Mouse (Mus musculus): ENCODE measurements around the gene Asb5. TPM values are rescaled to one million over a fixed set of nuclear protein-coding genes. Genes with fewer than 3 reads are reported as not detected.

Gene Asb5
- total and polyA plus RNA-seq, 3 experiments: not detected

DNA sequence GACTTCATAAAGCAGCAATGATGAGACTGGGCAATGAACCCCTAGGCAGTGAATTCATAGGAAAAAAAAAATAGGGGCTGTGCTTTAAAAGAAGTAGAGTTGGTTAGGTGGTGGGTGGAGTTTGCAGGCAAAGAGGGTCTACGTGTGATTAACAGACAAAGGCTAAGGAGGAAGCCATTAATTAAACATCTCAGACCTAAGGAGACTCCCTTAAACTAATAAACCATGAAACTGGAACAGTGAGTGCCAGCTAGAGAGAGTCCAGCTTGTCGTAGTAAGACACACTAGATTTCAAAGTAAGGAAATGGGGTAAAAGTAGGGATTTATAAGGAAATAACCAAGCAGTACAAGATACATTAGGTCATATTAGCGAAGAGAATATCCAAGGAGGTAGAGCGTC is 40.9 kb upstream of the Asb5 start:
- H3K4me1 ChIP-seq (ENCODE audit: control insufficient read depth in 1 of 2, insufficient read depth in 2 of 2): peaks cover 0 to under 1% of the 10 kb centered on the region in 2 experiments; a peak in 2 of 4 replicates
- no peaks in the 10 kb centered on the region for H3K9me3 ChIP-seq (replicated peaks; ENCODE audit: low read length)
- dilution Hi-C loops (cut with MboI; ENCODE audit: extremely low pct_ligation_motif_present, extremely low pct_unique_long_range_greater_than_20kb, low sequenced_read_pairs) (no loop called here), in situ Hi-C loops (cut with MboI; ENCODE audit: low pct_ligation_motif_present, low pct_unique_long_range_greater_than_20kb, low sequenced_read_pairs) (loop anchor here (25.0 kb wide), 1 partner anchor 626 kb away; no protein-coding TSS in a partner anchor)
- H3K4me2 ChIP-seq (ENCODE audit: insufficient read depth, low read depth, poor library complexity, severe bottlenecking): no peak overlapping the region
- H3K9ac ChIP-seq (ENCODE audit: insufficient read depth, low read depth): no peak overlapping the region
- TF ChIP-seq JUN (IDR thresholded peaks at IDR 0.05; ENCODE audit: insufficient read depth, low read depth, low read length) (no peak), GABPA (IDR thresholded peaks at IDR 0.05; ENCODE audit: insufficient replicate concordance, low read depth, low read length) (no peak), UBTF (IDR thresholded peaks at IDR 0.05; ENCODE audit: low read depth, low read length) (no peak), CHD1 (IDR thresholded peaks at IDR 0.05; ENCODE audit: low read depth, low read length) (no peak), ZNF384 (IDR thresholded peaks at IDR 0.05; ENCODE audit: low read depth, low read length) (no peak), USF1 (IDR thresholded peaks at IDR 0.05; ENCODE audit: low read depth, low read length) (no peak), ZMIZ1 (IDR thresholded peaks at IDR 0.05; ENCODE audit: low read depth, low read length) (no peak), SMC3 (IDR thresholded peaks at IDR 0.05; ENCODE audit: low read depth, low read length) (no peak), MEF2A (IDR thresholded peaks at IDR 0.05; ENCODE audit: borderline replicate concordance, low read depth, low read length) (no peak), PAX5 (IDR thresholded peaks at IDR 0.05; ENCODE audit: low read length) (no peak), CHD2 (IDR thresholded peaks at IDR 0.05; ENCODE audit: low read length) (no peak), IRF4 (IDR thresholded peaks at IDR 0.05; ENCODE audit: low read depth, low read length) (no peak), RCOR1 (conservative IDR thresholded peaks at IDR 0.05; ENCODE audit: low read depth, low read length) (no peak), MAX (IDR thresholded peaks at IDR 0.05; ENCODE audit: low read length) (no peak), USF2 (conservative IDR thresholded peaks at IDR 0.05; ENCODE audit: low read depth, low read length) (no peak)
- H3K36me3 ChIP-seq (replicated peaks in 1 of 2; ENCODE audit: control insufficient read depth in 1 of 2, insufficient read depth in 1 of 2, low read length in 1 of 2): no peaks in the 10 kb centered on the region
- no peaks in the 10 kb centered on the region for H3K27me3 ChIP-seq (replicated peaks)
- H3K27ac ChIP-seq (ENCODE audit: insufficient read depth, low read depth): no peak overlapping the region
- no peak overlapping the region for H3K4me3 ChIP-seq (replicated peaks in 1 of 3; ENCODE audit: low read depth in 2 of 3, low read length in 2 of 3, poor library complexity in 1 of 3)
- H3K79me2 ChIP-seq (replicated peaks; ENCODE audit: control insufficient read depth, extremely low read depth, insufficient read depth, poor library complexity, severe bottlenecking): no peaks in the 10 kb centered on the region
- no peak for DNase-seq (ENCODE audit: extremely low read depth)

DNA sequence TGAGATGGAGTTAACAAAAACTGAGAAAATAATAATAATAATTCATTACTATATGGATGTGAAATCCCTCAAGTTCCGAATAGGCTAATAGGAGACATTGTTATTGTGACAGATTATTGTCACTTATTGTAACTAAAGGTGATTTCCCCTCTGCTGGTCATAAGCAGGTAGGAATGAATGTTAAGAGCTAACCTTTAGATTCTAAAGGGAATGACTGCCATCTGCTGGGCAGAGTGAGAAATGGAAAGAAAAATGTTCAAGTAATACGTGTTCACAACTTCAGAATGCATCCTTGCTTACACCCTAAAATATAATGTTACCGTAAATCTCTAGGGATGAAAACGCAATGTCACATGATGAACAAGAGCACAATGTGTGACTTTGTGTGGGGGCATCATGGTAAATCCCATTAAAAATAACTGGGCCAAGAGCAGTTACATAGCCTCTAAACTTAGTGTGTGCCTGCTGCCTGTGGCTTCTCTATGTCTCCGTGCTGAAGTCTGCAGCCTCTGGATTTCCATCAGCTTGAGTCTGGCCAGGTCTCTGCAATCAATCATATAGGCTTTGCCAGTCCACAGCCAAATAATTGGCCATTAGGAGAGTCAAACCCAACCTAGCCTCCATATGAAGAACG is 38.2 kb upstream of the Asb5 start:
- Histone ChIP-seq H3K9me3 (replicated peaks; ENCODE audit: low read length) (no peaks in the 10 kb centered on the region), H3K27me3 (replicated peaks) (no peaks in the 10 kb centered on the region), H3K79me2 (replicated peaks; ENCODE audit: control insufficient read depth, extremely low read depth, insufficient read depth, poor library complexity, severe bottlenecking) (no peaks in the 10 kb centered on the region), H3K9ac (ENCODE audit: insufficient read depth, low read depth) (no peak overlapping the region), H3K4me3 (replicated peaks in 1 of 3; ENCODE audit: low read depth in 2 of 3, low read length in 2 of 3, poor library complexity in 1 of 3) (no peak overlapping the region), H3K27ac (ENCODE audit: insufficient read depth, low read depth) (no peak overlapping the region), H3K36me3 (replicated peaks in 1 of 2; ENCODE audit: control insufficient read depth in 1 of 2, insufficient read depth in 1 of 2, low read length in 1 of 2) (no peaks in the 10 kb centered on the region), H3K4me1 (ENCODE audit: control insufficient read depth in 1 of 2, insufficient read depth in 2 of 2) (peaks cover 0 to 7% of the 10 kb centered on the region in 2 experiments; a peak in 2 of 4 replicates), H3K4me2 (ENCODE audit: insufficient read depth, low read depth, poor library complexity, severe bottlenecking) (no peak overlapping the region)
- dilution Hi-C loops (cut with MboI; ENCODE audit: extremely low pct_ligation_motif_present, extremely low pct_unique_long_range_greater_than_20kb, low sequenced_read_pairs) (no loop called here), in situ Hi-C loops (cut with MboI; ENCODE audit: low pct_ligation_motif_present, low pct_unique_long_range_greater_than_20kb, low sequenced_read_pairs) (loop anchor here (25.0 kb wide), 1 partner anchor 629 kb away; no protein-coding TSS in a partner anchor)
- TF ChIP-seq SMC3 (IDR thresholded peaks at IDR 0.05; ENCODE audit: low read depth, low read length) (peak; percentile 83), USF1 (IDR thresholded peaks at IDR 0.05; ENCODE audit: low read depth, low read length) (no peak), CTCF (conservative IDR thresholded peaks at IDR 0.05 in 1 of 2, IDR thresholded peaks at IDR 0.05 in 1 of 2; ENCODE audit: low read depth in 2 of 2, low read length in 2 of 2) (peak; percentile 43 to 95; a peak in 3 of 4 replicates), ZKSCAN1 (IDR thresholded peaks at IDR 0.05; ENCODE audit: borderline replicate concordance, low read depth, low read length) (no peak), GABPA (IDR thresholded peaks at IDR 0.05; ENCODE audit: insufficient replicate concordance, low read depth, low read length) (no peak), MAZ (IDR thresholded peaks at IDR 0.05; ENCODE audit: low read depth, low read length) (no peak), ZMIZ1 (IDR thresholded peaks at IDR 0.05; ENCODE audit: low read depth, low read length) (no peak), ZNF384 (IDR thresholded peaks at IDR 0.05; ENCODE audit: low read depth, low read length) (no peak), MAFK (IDR thresholded peaks at IDR 0.05; ENCODE audit: insufficient replicate concordance, low read length) (no peak), POLR2A (IDR thresholded peaks at IDR 0.05; ENCODE audit: low read depth, low read length) (no peak), BHLHE40 (IDR thresholded peaks at IDR 0.05; ENCODE audit: low read depth, low read length) (no peak), NELFE (IDR thresholded peaks at IDR 0.05; ENCODE audit: low read depth, low read length) (no peak), RAD21 (IDR thresholded peaks at IDR 0.05; ENCODE audit: low read depth, low read length) (peak; percentile 96), USF2 (conservative IDR thresholded peaks at IDR 0.05; ENCODE audit: low read depth, low read length) (no peak), MXI1 (IDR thresholded peaks at IDR 0.05; ENCODE audit: low read depth, low read length) (no peak), SIN3A (IDR thresholded peaks at IDR 0.05; ENCODE audit: low read length) (no peak), JUND (conservative IDR thresholded peaks at IDR 0.05; ENCODE audit: low read depth, low read length) (peak; percentile 38; the same call in 1 of the 2 replicates), ZC3H11A (IDR thresholded peaks at IDR 0.05; ENCODE audit: low read depth, low read length) (peak; percentile 41; the same call in 1 of the 2 replicates), IRF4 (IDR thresholded peaks at IDR 0.05; ENCODE audit: low read depth, low read length) (no peak), CHD1 (IDR thresholded peaks at IDR 0.05; ENCODE audit: low read depth, low read length) (no peak), POLR2AphosphoS2 (IDR thresholded peaks at IDR 0.05; ENCODE audit: low read depth, low read length) (no peak), PAX5 (IDR thresholded peaks at IDR 0.05; ENCODE audit: low read length) (no peak)
- peak; percentile 80 for DNase-seq (ENCODE audit: extremely low read depth)

Data from CH12.LX (cell line).